8 mouse cellular contexts compared by ENCODE assay signal in genomic region chr2:158258781-158259180, GRCm38 (mm10). TPM values are rescaled to one million over a fixed set of nuclear protein-coding genes. Genes with fewer than 3 reads are reported as not detected.
DNase-seq lines count a peak whose midpoint lies in the region; ATAC-seq and TF ChIP-seq lines count a peak whose summit lies in the region.

No protein-coding gene starts in this region.

- intact Hi-C loops in heart, postnatal 25 days (cut with DNase I) = loop anchor here (2.0 kb wide), 1 partner anchor 50 kb away; no protein-coding TSS in a partner anchor
- intact Hi-C loops in left cerebral cortex, postnatal 36 days (cut with DNase I) = loop anchor here (1.0 to 2.0 kb wide), 2 partner anchors 50 to 82 kb away; no protein-coding TSS in a partner anchor

- H3K4me2 ChIP-seq in hindbrain, embryonic 12.5 days (replicated peaks) = no peak overlapping the region
- H3K4me2 ChIP-seq in midbrain, embryonic 13.5 days (replicated peaks) = no peak overlapping the region

- H3K4me1 ChIP-seq in bone marrow macrophage, adult 2 months (ENCODE audit: control insufficient read depth, insufficient read depth, low read length) = peaks cover 5% of the 10 kb centered on the region; the same call in 1 of the 2 replicates
- H3K4me1 ChIP-seq in embryonic fibroblast, embryonic 13.5 days (ENCODE audit: control insufficient read depth, insufficient read depth, low read length) = no peaks in the 10 kb centered on the region
- peaks cover 8% of the 10 kb centered on the region for H3K4me1 ChIP-seq in hindbrain, embryonic 12.5 days
- peaks cover 9% of the 10 kb centered on the region for H3K4me1 ChIP-seq in midbrain, embryonic 13.5 days (replicated peaks)

- no peaks in the 10 kb centered on the region for H3K9me3 ChIP-seq in hindbrain, embryonic 12.5 days (replicated peaks)
- no peaks in the 10 kb centered on the region for H3K9me3 ChIP-seq in midbrain, embryonic 13.5 days

- H3K4me3 ChIP-seq in bone marrow macrophage, adult 2 months (ENCODE audit: insufficient read depth, low read length) = no peak overlapping the region
- no peak overlapping the region for H3K4me3 ChIP-seq in embryonic fibroblast, embryonic 13.5 days (ENCODE audit: insufficient read depth, low read length)
- H3K4me3 ChIP-seq in hindbrain, embryonic 12.5 days = no peak overlapping the region
- H3K4me3 ChIP-seq in midbrain, embryonic 13.5 days (replicated peaks) = no peak overlapping the region

- ATAC-seq in hindbrain, embryonic 12.5 days (ENCODE audit: low FRiP score) = 0 out of 2 replicates have a peak, but pooled peaks have one; percentile 6
- ATAC-seq in midbrain, embryonic 13.5 days = peak; percentile 63

- DNase-seq in heart, adult 18-20 months = peak; percentile 63 to 77
- no peak for DNase-seq in heart, postnatal 25 days (ENCODE audit: low spot score)
- DNase-seq in left cerebral cortex, postnatal 36 days (ENCODE audit: low spot score in 2 of 2) = peak; percentile 32 to 34
- peak; percentile 59 to 86 for DNase-seq in spleen, postnatal 4 days (ENCODE audit: low spot score in 2 of 2)

- H3K27ac ChIP-seq in bone marrow macrophage, adult 2 months (ENCODE audit: insufficient read depth, low read depth, low read length) = no peak overlapping the region
- H3K27ac ChIP-seq in embryonic fibroblast, embryonic 13.5 days (ENCODE audit: insufficient read depth, low read length) = no peak overlapping the region
- no peak overlapping the region for H3K27ac ChIP-seq in hindbrain, embryonic 12.5 days
- no peak overlapping the region for H3K27ac ChIP-seq in midbrain, embryonic 13.5 days

- no peak overlapping the region for H3K9ac ChIP-seq in hindbrain, embryonic 12.5 days
- no peak overlapping the region for H3K9ac ChIP-seq in midbrain, embryonic 13.5 days (replicated peaks)

- H3K27me3 ChIP-seq in hindbrain, embryonic 12.5 days = no peaks in the 10 kb centered on the region
- H3K27me3 ChIP-seq in midbrain, embryonic 13.5 days = 0 out of 2 replicates have a peak, but pooled peaks cover 3% of the 10 kb centered on the region

- H3K36me3 ChIP-seq in hindbrain, embryonic 12.5 days = no peaks in the 10 kb centered on the region
- H3K36me3 ChIP-seq in midbrain, embryonic 13.5 days = no peaks in the 10 kb centered on the region

- peak; percentile 78 for TF ChIP-seq CTCF in bone marrow macrophage, adult 2 months (IDR thresholded peaks at IDR 0.05; ENCODE audit: low read depth, low read length)
- TF ChIP-seq CTCF in embryonic fibroblast, embryonic 13.5 days (IDR thresholded peaks at IDR 0.05; ENCODE audit: borderline replicate concordance, insufficient read depth, low read length) = peak; percentile 56; the same call in 1 of the 2 replicates

- WGBS in hindbrain, embryonic 12.5 days = 8% methylated on average over 12 of the region's 12 CpGs
- WGBS in midbrain, embryonic 13.5 days = 10% methylated on average over 12 of the region's 12 CpGs

- TF ChIP-seq POLR2A in bone marrow macrophage, adult 2 months (IDR thresholded peaks at IDR 0.05; ENCODE audit: borderline replicate concordance, low read depth, low read length) = no peak
- no peak for TF ChIP-seq POLR2A in embryonic fibroblast, embryonic 13.5 days (IDR thresholded peaks at IDR 0.05; ENCODE audit: low read depth, low read length)

RNA-seq across cellular contexts. Expression of gene Bpi, which starts 0.9 kb away (rescaled TPM):
- total RNA-seq in heart, adult 18-20 months (2021) = not detected
- total RNA-seq in heart, postnatal 25 days (2021) = not detected
- polyA plus RNA-seq in bone marrow macrophage, adult 2 months (2012; ENCODE audit: insufficient read depth, insufficient read length, missing spikeins) = not detected in 2 replicates
- not detected in 2 replicates for polyA plus RNA-seq in embryonic fibroblast, embryonic 13.5 days (2011; ENCODE audit: insufficient read length, low read depth, missing spikeins)
- not detected in 2 replicates for polyA plus RNA-seq in hindbrain, embryonic 12.5 days (2016; fragmentation: Nextera tagmentation; extraction: Ambion mirVana)
- not detected for total RNA-seq in left cerebral cortex, postnatal 36 days (2021)
- not detected in 2 replicates for polyA plus RNA-seq in midbrain, embryonic 13.5 days (2015; fragmentation: Nextera tagmentation; extraction: Ambion mirVana)

RNA-seq across cellular contexts. Expression of gene D630003M21Rik, which starts 29.8 kb away (rescaled TPM):
- total RNA-seq in heart, adult 18-20 months (2021) = 1 to 10 TPM; 5.1 to 5.4 TPM
- total RNA-seq in heart, postnatal 25 days (2021) = 1 to 10 TPM; 6.3 to 8.0 TPM
- polyA plus RNA-seq in bone marrow macrophage, adult 2 months (2012; ENCODE audit: insufficient read depth, insufficient read length, missing spikeins) = not detected in 2 replicates
- polyA plus RNA-seq in embryonic fibroblast, embryonic 13.5 days (2011; ENCODE audit: insufficient read length, low read depth, missing spikeins) = 0.17 and 0.61 TPM in 2 replicates
- 8.2 and 8.9 TPM in 2 replicates for polyA plus RNA-seq in hindbrain, embryonic 12.5 days (2016; fragmentation: Nextera tagmentation; extraction: Ambion mirVana)
- total RNA-seq in left cerebral cortex, postnatal 36 days (2021) = 1 to 10 TPM; 3.5 TPM
- 1.6 and 2.4 TPM in 2 replicates for polyA plus RNA-seq in midbrain, embryonic 13.5 days (2015; fragmentation: Nextera tagmentation; extraction: Ambion mirVana)

RNA-seq across cellular contexts. Expression of gene Lbp, which starts 47.5 kb away (rescaled TPM):
- 1 to 10 TPM; 6.2 to 7.0 TPM for total RNA-seq in heart, adult 18-20 months (2021)
- total RNA-seq in heart, postnatal 25 days (2021) = 1 to 10 TPM; 5.4 to 6.4 TPM
- 0.24 TPM in 1 of 2 replicates, not detected in the other for polyA plus RNA-seq in bone marrow macrophage, adult 2 months (2012; ENCODE audit: insufficient read depth, insufficient read length, missing spikeins)
- polyA plus RNA-seq in embryonic fibroblast, embryonic 13.5 days (2011; ENCODE audit: insufficient read length, low read depth, missing spikeins) = 0.47 and 2.7 TPM in 2 replicates
- 3.9 and 5.0 TPM in 2 replicates for polyA plus RNA-seq in hindbrain, embryonic 12.5 days (2016; fragmentation: Nextera tagmentation; extraction: Ambion mirVana)
- 1 to 10 TPM; 1.6 to 2.2 TPM for total RNA-seq in left cerebral cortex, postnatal 36 days (2021)
- 1.4 and 2.1 TPM in 2 replicates for polyA plus RNA-seq in midbrain, embryonic 13.5 days (2015; fragmentation: Nextera tagmentation; extraction: Ambion mirVana)
